Mouse (Mus musculus): ENCODE data around the gene Fggy.

Fggy gene

DNA sequence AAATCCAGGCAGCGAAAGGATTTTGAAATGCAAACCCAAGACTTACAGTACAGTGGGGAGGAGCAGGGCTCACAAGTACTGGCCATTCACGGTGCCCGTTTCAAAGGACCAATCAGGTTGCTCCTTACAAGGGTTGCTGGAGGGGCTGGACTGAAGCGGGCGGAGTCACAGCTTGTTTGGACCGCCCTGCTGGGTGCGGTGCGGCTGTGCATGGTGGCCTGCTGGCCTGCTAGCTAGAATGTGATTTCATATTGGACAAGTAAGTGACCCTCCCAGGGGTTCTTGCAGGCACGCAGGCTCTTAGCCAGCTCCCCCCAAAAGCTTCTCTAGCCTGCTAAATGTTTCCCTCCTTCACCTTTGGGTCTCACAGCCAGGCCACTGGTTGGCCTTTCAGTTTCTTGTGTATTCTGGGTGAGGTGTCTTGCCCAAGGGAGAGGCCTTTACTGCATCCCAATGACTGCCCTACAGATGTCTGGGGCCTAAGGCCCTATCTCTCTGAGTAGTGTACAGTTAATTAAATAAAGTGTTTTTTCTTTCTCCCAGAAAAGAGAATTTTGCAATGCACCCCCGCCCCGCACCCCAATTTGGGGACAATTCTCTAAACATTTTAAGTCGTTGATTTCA is at the start of gene Fggy:
TSS of gene Fggy (plus strand) at position 175 of the 624 bp plus-strand sequence.
- peak; percentile 98 to 100 for DNase-seq (ENCODE audit: inconsistent age in 2 of 2, low spot score in 1 of 2)

DNA sequence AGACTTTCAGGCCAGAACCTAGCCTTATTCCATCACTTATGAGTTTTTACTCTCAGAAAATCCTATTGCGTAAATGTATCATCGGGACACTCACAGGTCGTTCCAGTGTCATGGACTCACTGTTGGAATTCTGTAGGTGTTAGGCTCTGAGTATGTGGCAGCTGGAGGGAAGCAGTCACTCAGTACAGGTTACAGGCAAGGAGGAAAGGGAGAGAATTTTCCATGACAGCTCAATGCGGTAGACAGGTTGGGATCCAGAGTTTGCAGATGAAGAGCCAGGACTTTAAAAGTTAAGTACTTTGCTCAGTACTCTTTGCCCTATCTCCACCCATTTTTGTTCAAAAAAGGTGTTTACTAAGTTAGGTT is 49.4 kb upstream of the Fggy start:
- DNase-seq (ENCODE audit: inconsistent age in 2 of 2, low spot score in 1 of 2): no peak

GRCm38 (mm10) chr4:95518382-95518781 is 38.9 kb upstream of the Fggy start:
- no peak for DNase-seq (ENCODE audit: inconsistent age in 2 of 2, low spot score in 1 of 2)

DNA sequence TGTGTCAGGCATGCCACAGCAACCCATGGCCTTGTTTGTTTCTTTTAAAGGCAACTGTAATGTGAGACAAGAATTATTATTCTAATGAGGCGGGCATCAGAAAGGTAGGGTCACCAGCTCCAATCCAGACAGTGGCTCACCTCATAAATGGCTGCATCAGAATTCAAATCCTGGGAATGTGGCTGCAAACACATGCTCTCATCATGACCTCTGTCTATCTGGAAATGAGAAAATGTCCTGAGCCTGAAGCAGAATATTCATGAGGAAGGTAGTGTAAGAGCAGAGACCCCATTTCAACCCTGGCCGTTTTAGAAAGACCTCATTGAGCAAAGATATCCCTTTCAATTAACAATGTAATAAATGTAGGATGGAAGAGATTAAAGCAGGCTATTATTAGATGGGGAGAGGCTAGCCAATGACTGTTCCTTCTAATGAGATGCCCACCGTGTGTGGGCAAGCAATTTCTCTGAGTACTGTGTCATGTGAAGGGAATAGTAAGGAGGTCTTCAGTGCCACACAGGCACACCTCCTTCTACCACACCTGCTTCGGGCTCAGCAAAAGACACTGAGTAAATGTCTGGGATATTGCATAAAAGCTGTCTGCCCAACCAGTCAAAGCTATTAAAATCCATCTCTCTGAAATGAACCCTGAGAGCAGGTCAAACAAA is 37.2 kb upstream of the Fggy start:
- no peak for DNase-seq (ENCODE audit: inconsistent age in 2 of 2, low spot score in 1 of 2)

DNA sequence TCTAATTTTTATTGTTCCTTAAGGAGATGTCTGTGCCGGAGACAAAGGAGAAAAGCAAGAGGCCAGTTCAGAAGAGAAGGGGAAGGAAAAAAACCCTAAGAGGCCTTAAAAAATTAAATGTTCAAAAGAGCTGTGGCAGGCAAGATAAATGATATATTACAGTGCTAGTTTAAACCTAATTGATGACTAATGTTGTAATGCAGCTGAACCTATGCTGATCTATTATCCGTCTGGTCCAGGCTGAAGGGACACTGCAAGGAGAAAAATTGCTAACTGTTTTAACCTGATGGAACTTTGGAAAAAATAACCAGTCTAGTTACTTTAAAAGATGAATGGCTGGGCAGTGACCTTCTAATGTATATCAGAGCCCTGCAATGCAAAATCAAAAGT is 36.7 kb upstream of the Fggy start:
- no peak for DNase-seq (ENCODE audit: inconsistent age in 2 of 2, low spot score in 1 of 2)

DNA sequence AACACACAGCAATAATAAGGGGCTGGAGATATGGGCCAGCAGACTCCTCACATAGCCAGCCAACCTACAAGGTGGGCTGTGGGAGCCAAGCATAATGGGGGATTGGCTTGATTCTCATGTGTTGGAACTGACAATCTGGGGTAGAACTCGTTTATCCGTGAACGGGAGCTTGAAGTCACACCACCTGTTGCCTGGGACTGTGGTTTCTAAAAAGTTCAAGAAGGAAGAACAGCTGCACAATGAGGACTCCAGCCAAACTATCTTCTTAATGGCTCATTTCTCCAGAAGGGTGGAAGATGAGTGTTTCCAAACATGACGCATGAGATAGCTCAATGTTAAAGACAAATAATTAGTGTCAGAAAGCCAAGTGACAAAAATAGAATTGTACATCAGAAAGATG is 30.7 kb upstream of the Fggy start:
- no peak for DNase-seq (ENCODE audit: inconsistent age in 2 of 2, low spot score in 1 of 2)

DNA sequence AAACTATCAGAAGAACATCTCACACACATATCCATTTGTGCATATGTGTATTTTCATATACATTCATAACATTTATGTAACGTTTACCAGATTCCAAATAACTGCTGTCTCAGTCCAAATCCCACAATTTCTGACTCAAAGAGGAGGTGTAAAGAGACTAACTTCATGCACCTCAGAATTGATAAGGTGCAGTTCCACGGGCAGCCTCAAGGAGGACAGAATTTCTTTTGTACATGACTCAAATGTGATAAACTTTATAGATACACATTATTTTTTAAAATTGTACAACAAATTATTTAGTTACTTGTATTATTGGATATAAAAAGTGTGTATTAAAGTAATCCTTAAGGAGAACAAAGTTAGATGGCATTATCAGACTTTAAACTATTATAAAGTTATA is 26.6 kb upstream of the Fggy start:
- no peak for DNase-seq (ENCODE audit: inconsistent age in 2 of 2, low spot score in 1 of 2)

DNA sequence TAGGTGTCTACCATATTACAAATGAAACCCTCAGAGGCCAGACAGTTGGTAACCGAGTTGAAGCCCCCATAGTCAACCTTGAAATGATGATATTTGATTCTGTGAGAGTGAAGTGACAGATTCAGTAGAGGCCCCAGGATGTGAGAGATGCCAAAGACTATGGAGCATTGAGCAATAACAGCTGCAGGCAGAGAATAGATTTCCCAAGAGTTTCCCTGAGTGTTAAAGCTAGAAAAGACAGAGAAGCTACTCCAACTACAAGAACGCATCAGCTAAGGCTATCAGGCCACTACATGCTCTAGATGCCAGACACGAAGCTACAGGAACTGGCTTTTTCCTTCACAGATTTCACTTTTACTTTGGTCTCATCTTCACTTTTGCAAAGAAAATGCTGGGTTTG is 23.4 kb upstream of the Fggy start:
- no peak for DNase-seq (ENCODE audit: inconsistent age in 2 of 2, low spot score in 1 of 2)

DNA sequence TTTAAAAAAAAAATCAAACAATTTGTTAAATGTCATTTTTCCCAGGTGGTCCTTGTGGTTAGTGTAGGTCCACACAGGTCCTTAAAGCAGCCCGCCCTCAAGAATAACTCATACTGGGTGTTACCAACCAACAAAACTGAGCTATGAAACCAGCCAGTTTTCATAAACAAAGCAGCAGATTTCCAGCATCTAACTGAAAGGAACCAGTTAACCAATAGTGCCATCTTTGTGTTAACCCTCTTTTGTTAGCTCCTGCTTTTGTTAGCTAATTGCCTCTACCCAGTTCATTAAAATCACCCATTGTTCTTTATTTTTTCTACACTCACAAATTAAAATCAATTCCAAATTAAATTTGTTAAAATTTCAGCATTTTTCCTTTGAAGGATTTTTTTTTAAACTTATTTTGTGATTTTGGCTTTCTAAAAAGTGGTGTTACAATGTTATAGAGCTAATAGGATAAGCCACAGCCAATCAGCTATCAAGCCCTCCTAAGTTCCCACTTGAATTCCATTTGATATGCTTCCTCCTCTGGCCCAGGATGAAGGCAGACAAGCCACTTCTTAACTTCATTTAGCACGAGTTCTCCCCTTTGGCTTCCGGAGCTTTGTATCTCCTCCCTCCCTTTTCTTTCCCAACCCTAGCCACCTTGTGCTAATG is 15.8 kb upstream of the Fggy start:
- no peak for DNase-seq (ENCODE audit: inconsistent age in 2 of 2, low spot score in 1 of 2)

DNA sequence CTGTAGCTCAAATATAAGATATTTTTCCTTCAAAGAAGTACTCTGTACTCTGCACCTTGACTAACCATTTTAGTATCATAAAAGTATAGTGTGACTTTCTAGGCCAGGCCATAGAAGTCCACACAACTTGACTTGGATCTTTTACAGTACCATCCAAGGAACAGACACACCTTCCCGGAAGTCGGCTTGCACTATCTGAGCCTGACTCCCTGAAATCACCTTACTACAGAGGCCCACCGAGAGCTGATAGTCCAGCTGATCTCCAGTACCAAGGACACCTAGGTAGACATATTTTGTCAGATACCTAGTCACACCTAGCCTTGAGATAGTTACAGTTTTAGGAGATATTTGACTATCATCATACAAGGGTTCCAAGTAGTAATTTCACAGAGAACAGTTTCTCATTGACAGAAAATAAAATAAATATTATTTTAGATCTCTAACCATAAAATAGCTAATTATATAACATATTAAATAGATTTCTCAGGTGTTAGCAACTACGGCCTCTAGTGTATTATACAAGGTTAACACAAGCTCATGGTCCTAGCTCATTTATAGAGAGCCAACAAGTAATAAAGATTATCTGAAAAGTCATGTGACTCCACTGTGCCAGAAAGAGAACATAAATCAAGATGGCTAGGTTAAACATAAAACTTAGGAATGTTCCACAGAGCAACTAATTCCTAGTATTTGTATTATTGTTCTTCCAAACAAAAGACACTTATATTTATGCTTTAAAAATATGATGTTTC is 15.1 kb upstream of the Fggy start:
- no peak for DNase-seq (ENCODE audit: inconsistent age in 2 of 2, low spot score in 1 of 2)

- no peak for DNase-seq (ENCODE audit: inconsistent age in 2 of 2, low spot score in 1 of 2)
Measured at GRCm38 (mm10) chr4:95543529-95543928, 13.8 kb upstream of the Fggy start.

DNA sequence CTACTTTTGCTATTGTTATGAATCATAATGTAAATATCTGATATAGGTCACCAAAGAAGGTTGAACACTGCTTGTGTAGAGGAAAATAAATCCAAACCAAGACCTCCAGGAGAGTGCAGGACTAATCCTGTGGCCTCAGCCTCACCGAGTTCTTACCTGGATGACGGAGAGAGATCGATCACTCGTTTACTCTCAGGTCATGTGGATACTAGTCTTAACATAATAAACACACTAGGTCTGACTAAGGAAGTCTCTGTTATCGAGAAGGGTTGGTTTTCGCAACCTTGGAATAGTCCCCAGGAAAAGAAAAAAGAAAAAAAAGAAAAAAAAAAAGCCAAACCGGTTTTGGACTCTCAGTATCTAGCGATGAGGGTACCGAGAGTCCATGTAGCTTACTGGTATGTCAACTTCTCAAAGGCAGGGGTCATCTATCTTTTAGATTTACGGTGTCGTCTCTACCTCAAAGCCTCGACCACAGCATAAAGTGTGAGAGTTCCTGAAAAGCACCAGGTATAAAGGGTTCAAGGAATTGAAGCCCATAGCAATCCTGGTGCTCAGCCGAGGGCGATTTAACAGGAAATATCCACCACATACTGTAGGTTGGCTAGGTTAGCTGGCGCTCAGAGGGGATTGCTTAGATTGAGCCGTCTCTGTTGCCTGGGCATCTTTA is 509 bp upstream of the Fggy start:
- DNase-seq (ENCODE audit: inconsistent age in 2 of 2, low spot score in 1 of 2): peak in 1 of 2 experiments; percentile 52

DNA sequence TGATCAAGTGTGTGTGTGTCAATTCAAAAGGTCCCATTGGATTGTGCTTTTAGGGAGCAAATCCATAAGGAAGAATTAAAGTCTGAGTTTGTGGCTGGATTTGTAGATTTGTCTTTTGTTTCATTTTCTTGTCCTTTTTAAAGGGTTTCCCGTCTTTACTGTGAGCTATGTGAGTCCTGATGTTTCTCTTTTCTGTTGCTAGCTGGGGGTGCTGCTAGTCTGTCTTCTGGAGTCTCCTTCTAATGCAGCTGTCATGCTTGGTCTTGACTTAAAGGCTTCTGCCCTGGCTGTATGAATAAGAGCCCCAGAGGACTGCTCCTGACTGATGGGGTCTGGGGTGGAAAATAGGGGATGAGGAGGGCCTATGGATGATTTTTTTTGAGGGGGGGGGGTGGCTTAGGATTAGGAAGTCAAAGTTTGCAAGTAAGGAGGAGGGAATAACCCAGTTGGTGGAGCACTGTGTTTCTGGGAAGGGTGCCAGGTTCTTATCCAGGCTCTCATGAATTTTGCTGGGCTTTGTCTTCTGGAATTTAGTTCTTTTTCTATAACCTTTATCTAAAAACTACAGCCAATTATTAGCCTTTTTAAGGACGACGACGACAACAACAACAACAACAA is 1.1 kb downstream of the Fggy start:
- peak; percentile 58 to 78 for DNase-seq (ENCODE audit: inconsistent age in 2 of 2, low spot score in 1 of 2)

- DNase-seq (ENCODE audit: inconsistent age in 2 of 2, low spot score in 1 of 2): peak; percentile 75 to 88
Measured at GRCm38 (mm10) chr4:95571621-95572020, 14.3 kb downstream of the Fggy start.

DNA sequence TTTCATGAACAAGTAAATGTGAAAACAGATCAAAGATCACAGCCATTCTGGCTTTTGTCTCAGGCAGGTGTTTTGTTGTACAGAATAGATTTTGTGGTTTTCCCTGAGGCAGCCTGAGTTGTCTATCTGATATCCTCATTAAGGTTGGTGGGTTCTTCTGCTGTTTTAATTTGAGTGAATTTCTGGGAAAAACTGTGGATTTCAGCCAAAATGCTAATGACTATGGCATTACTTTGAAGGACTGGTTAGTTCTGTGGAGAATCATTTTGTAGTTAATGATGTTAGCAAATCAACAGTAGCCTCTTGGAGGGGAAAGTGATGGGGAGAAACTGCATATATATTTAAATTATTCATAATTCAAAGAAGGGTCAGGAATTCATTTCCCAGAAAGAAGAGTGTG is 16.4 kb downstream of the Fggy start:
- DNase-seq (ENCODE audit: inconsistent age in 2 of 2, low spot score in 1 of 2): no peak

- DNase-seq (ENCODE audit: inconsistent age in 2 of 2, low spot score in 1 of 2): peak; percentile 62 to 80
Measured at GRCm38 (mm10) chr4:95575411-95575911, 18.2 kb downstream of the Fggy start.

- no peak for DNase-seq (ENCODE audit: inconsistent age in 2 of 2, low spot score in 1 of 2)
Measured at GRCm38 (mm10) chr4:95579183-95579582, 21.9 kb downstream of the Fggy start.

DNA sequence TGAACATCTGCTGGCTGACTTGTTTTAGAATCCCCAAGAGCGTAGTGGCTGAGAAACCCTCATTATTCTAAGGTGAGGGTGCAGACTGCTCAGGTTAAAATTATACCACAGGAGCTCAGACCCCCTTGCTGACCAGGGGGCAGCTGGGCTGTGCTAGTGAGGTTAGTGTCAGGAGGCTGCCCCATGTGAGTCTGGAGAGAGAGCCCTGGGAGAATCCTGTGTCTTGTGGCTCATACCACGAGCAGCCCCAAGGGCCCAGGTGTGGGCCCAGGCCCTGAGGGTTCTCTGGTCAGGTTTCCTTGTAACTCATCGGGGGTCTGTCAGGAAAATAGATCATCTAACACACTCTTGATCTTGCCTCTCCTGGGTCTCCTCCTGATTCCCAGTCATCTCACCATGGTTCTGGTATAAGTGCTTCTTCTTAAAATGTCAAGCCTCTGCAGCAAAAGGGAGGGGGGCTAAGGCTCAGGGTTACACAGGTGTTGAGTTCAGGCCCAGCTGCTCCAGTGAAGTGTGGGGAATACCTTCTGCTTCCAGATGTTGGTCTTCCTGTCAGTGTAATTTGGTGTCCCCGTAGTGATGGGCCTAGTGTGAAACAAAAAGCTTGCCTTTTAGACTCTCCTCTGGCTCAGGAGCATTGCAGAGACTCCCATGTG is 26.9 kb downstream of the Fggy start:
- DNase-seq (ENCODE audit: inconsistent age in 2 of 2, low spot score in 1 of 2): no peak

DNA sequence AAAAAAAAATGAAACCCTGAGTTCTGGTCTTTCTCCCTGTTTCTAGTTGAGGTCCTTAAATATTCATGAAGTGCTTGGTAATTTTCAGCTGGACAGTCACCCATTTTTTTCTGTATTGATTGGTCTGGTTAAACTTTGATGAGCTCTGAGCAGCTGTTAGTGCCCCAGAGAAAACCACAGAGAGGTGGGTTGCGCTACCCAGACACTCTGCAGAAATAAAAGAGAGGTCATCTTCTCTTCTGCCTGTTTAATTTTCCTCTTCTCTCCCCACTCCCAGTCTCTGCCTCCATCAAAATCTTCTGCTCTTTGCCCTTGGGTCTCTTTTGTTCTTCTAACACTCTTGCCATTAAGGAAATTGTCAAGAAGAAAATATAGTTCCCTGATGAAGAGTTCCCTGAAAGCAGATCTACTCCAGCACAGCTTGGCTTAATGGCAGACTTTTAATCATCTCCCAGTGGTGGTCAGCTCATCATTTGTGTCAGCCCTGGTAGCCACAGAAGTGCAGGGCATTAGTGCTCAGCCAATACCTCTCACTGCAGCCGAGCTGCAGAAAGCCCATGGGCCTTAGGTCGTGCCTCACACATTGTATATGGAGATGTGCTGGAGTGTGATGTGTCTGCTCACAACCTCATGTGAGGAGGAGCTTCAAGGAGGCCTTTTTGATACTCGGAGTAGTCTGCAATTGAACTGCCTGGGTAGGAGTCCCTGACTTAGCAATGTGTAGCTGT is 29.1 kb downstream of the Fggy start:
- DNase-seq (ENCODE audit: inconsistent age in 2 of 2, low spot score in 1 of 2): no peak

All from adrenal gland, adult (tissue).